In genomic region chrX:42453001-42453400, GRCm38 (mm10) we compare ENCODE assay signal across 41 mouse cellular contexts. TPM values are rescaled to one million over a fixed set of nuclear protein-coding genes. Genes with fewer than 3 reads are reported as not detected.
"Had no signal": no experiment of that assay in that cellular context is flagged by ENCODE, and none has a peak within 500 bp of the region (broad histone marks: within the 10 kb centered on the region; RNA-seq: fewer than 3 reads in every experiment).

No protein-coding gene starts in this region.

- H3K27ac ChIP-seq: gastrocnemius, adult 2 months; heart, embryonic 10.5 days; hindbrain, embryonic 14.5 days; hindbrain, postnatal 0 days; kidney, embryonic 15.5 days; kidney, postnatal 0 days; limb, embryonic 13.5 days; limb, embryonic 15.5 days; liver, embryonic 12.5 days had no signal

- H3K9ac ChIP-seq: forebrain, postnatal 0 days; heart, embryonic 12.5 days; hindbrain, embryonic 14.5 days; kidney, embryonic 15.5 days; limb, embryonic 13.5 days; limb, embryonic 15.5 days; liver, embryonic 12.5 days had no signal

- H3K4me3 ChIP-seq: gastrocnemius, adult 2 months; heart, embryonic 10.5 days; heart, embryonic 12.5 days; kidney, embryonic 15.5 days; limb, embryonic 13.5 days; limb, embryonic 15.5 days; liver, embryonic 12.5 days had no signal

- H3K4me2 ChIP-seq: heart, embryonic 12.5 days; hindbrain, embryonic 14.5 days; kidney, embryonic 15.5 days; limb, embryonic 13.5 days; limb, embryonic 15.5 days; liver, embryonic 12.5 days had no signal

- H3K27me3 ChIP-seq: heart, embryonic 12.5 days; kidney, embryonic 15.5 days; limb, embryonic 13.5 days; limb, embryonic 15.5 days; liver, embryonic 12.5 days had no signal

- ATAC-seq: forebrain, postnatal 0 days; hindbrain, postnatal 0 days; intestine, embryonic 16.5 days; liver, embryonic 12.5 days had no signal

- H3K4me1 ChIP-seq: heart, embryonic 10.5 days; heart, embryonic 12.5 days; kidney, embryonic 15.5 days; limb, embryonic 13.5 days; limb, embryonic 15.5 days; liver, embryonic 12.5 days had no signal

- DNase-seq: forebrain, postnatal 0 days; gastrocnemius, adult 2 months; gastrocnemius, postnatal 10 days; gastrocnemius, postnatal 25 days; heart, adult 18-20 months; heart, postnatal 10 days; heart, postnatal 36 days; kidney, adult 11 months; kidney, adult 2 months; kidney, adult 9 months; kidney, postnatal 14 days; kidney, postnatal 36 days; layer of hippocampus, adult 9-11 months; layer of hippocampus, postnatal 36 days; left cerebral cortex, postnatal 4 days had no signal

- H3K9me3 ChIP-seq: heart, embryonic 10.5 days; heart, embryonic 12.5 days; kidney, embryonic 15.5 days; limb, embryonic 13.5 days; limb, embryonic 15.5 days; liver, embryonic 12.5 days had no signal

- H3K36me3 ChIP-seq: heart, embryonic 10.5 days; heart, embryonic 12.5 days; kidney, embryonic 15.5 days; limb, embryonic 13.5 days; limb, embryonic 15.5 days; liver, embryonic 12.5 days had no signal

RNA-seq across cellular contexts. Expression of gene Tex13c2, which starts 36.5 kb away (rescaled TPM):
- total RNA-seq: forebrain, postnatal 0 days; gastrocnemius, adult 2 months; gastrocnemius, postnatal 10 days; gastrocnemius, postnatal 25 days; gastrocnemius, postnatal 4 days; heart, adult 18-20 months; heart, adult 8-10 months; heart, postnatal 10 days; heart, postnatal 36 days; hematopoietic stem cell, adult 5-6 weeks; hindbrain, postnatal 0 days; left cerebral cortex, adult 18-20 months; left cerebral cortex, adult 8-10 months; left cerebral cortex, postnatal 10 days; left cerebral cortex, postnatal 25 days; left cerebral cortex, postnatal 4 days; liver, adult 2 months had no signal
- polyA plus RNA-seq: forebrain, postnatal 0 days; frontal cortex, adult 2 months; heart, embryonic 10.5 days; heart, embryonic 12.5 days; heart, embryonic 14.5 days; heart, embryonic 16.5 days; hindbrain, embryonic 11.5 days; hindbrain, embryonic 14.5 days; hindbrain, postnatal 0 days; intestine, embryonic 14.5 days; intestine, embryonic 16.5 days; kidney, adult 2 months; kidney, embryonic 15.5 days; kidney, postnatal 0 days; limb, embryonic 11.5 days; limb, embryonic 13.5 days; limb, embryonic 15.5 days; liver, adult 2 months; liver, embryonic 12.5 days had no signal

RNA-seq across cellular contexts. Expression of gene Sh2d1a, which starts 49.3 kb away (rescaled TPM):
- total RNA-seq: forebrain, postnatal 0 days; gastrocnemius, adult 2 months; gastrocnemius, postnatal 10 days; gastrocnemius, postnatal 25 days; gastrocnemius, postnatal 4 days; heart, adult 8-10 months; heart, postnatal 36 days; hematopoietic stem cell, adult 5-6 weeks; layer of hippocampus, adult 18-20 months; layer of hippocampus, adult 8-10 months; layer of hippocampus, postnatal 36 days; left cerebral cortex, adult 18-20 months; left cerebral cortex, adult 8-10 months; left cerebral cortex, postnatal 10 days; left cerebral cortex, postnatal 25 days; left cerebral cortex, postnatal 4 days had no signal
- polyA plus RNA-seq: heart, embryonic 10.5 days; heart, embryonic 12.5 days; heart, embryonic 14.5 days; limb, embryonic 11.5 days; liver, embryonic 12.5 days had no signal
